Mouse (Mus musculus) kidney, adult 2 months (tissue): Measurements from ENCODE around the gene Atf6b. TPM values are rescaled to one million over a fixed set of nuclear protein-coding genes. Genes with fewer than 3 reads are reported as not detected.

Experiments used
- DNase-seq: peaks from one replicate; pipeline ENCODE4 v3.0.0; 2021
- H3K27ac ChIP-seq: fragments of 200-500 bp; 2 replicates; pipeline ENCODE4 v1.5.1; 2012; ENCODE audit warnings: low read depth, low read length, control low read depth, inconsistent platforms; ENCODE audit not compliant: insufficient read depth
- H3K27me3 ChIP-seq: fragments of 200-500 bp; replicated peaks from 2 replicates; pipeline ENCODE4 v1.6.1; 2012; ENCODE audit warnings: mild to moderate bottlenecking, moderate library complexity, low read length, inconsistent platforms; ENCODE audit not compliant: control insufficient read depth, insufficient read depth
- H3K36me3 ChIP-seq: fragments of 200-500 bp; 2 replicates; pipeline ENCODE4 v1.6.1; 2012; ENCODE audit warnings: mild to moderate bottlenecking, moderate library complexity, low read length, inconsistent platforms; ENCODE audit not compliant: control insufficient read depth, insufficient read depth
- H3K4me1 ChIP-seq: fragments of 200-500 bp; 2 replicates; pipeline ENCODE4 v1.6.1; 2011; ENCODE audit warnings: low read length; ENCODE audit not compliant: control insufficient read depth, insufficient read depth
- H3K4me3 ChIP-seq: fragments of 200-500 bp; 2 replicates; pipeline ENCODE4 v1.5.1; 2011; ENCODE audit warnings: mild to moderate bottlenecking, low read depth, low read length, control low read depth; ENCODE audit not compliant: insufficient read depth
- CTCF ChIP-seq: fragments of 200-500 bp; conservative IDR thresholded peaks from 2 replicates; pipeline ENCODE4 v1.5.1; 2011; ENCODE audit warnings: low read depth, mild to moderate bottlenecking, control low read depth, low read length, moderate library complexity, mixed read lengths; ENCODE audit not compliant: insufficient read depth, insufficient read length
- POLR2A ChIP-seq: fragments of 200-500 bp; IDR thresholded peaks from one replicate; pipeline ENCODE4 v1.6.1; 2011; ENCODE audit warnings: low read depth, low read length, control low read depth
- whole genome bisulfite sequencing: fragments of 180-500 bp; shearing (Covaris S2); methylation state at CpG from one replicate; pipeline ENCODE4 v1.1.7; 2018; 5-methylcytosine and 5-hydroxymethylcytosine counted together
- polyA plus RNA-seq: library from polyadenylated mRNA; depleted of rRNA; stranded (reverse); fragments of >200 nt; gene quantifications from 2 replicates; pipeline ENCODE4 v1.2.3, GENCODE M21; 2012

Atf6b gene
- polyA plus RNA-seq, 1 experiment = 52.5 TPM

DNA sequence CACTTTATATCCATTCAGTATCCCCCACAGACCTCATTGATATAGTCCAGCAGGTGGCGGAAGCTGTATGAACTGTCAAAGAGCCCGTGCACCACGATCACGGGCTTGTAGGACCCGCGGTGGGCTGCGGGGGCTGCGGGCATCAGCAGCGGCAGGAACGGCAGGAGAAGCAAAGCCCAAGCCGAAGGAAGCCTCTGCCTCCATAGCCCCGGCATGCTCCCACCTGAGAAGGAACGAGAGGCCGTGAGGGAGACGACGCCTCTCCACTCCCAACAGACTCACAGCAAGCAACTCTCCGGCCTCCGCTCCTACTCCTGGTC lies 20.2 kb upstream of the Atf6b start:
- under 1% methylated on average over 18 of the region's 18 CpGs for WGBS
- H3K4me3 ChIP-seq = peak overlapping the region; percentile 81
- peaks cover 15% of the 10 kb centered on the region for H3K4me1 ChIP-seq
- H3K36me3 ChIP-seq = peaks cover 6% of the 10 kb centered on the region
- no peak for TF ChIP-seq POLR2A
- peak; percentile 41; the same call in 1 of the 2 replicates for TF ChIP-seq CTCF
- peak; percentile 51 for DNase-seq
- H3K27me3 ChIP-seq = no peaks in the 10 kb centered on the region
- peak overlapping the region; percentile 79 for H3K27ac ChIP-seq

DNA sequence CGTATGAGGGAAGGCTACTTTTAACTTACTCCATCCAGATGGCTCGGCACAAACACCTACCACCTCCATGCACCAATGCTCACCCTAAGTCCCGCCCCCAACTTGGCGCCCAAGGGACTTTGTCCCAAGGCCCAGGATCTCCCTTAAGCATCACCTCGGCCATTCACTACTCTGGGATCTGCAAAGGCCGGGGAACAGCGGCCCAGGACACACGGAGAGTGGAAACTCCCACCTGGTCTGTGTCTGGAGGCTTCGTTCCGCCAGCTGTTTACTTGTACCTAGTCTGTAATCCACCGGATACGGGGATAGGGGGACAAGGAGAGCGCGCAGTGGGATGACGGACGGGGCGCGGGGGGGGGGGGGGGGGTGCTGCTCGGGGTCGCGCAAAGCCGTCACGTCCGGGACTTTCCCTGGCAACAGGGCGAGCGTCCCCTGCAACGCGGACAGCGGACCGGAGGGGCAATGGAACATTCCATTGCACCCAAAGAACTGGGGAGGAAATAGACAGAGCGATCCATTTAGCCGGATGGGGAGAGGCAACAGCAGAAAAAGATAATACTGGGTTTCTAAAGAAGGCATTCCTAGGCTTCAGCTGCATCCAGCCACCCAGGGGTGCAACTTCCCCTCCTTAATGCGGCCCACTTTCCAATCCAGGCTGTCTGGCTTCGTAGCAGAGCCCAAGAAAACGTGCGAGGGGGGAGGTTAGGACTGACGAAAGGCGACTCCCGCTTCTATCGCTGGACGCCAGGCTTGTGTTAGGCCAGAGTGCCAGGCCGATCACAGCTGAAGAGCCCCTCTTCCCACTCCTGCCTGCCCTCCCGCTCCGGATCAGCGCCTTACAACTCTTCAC lies 19.6 kb upstream of the Atf6b start:
- TF ChIP-seq CTCF = no peak
- TF ChIP-seq POLR2A = peak; percentile 72
- H3K27ac ChIP-seq = peak overlapping the region; percentile 99
- peaks cover 15% of the 10 kb centered on the region for H3K4me1 ChIP-seq
- peaks cover 6% of the 10 kb centered on the region for H3K36me3 ChIP-seq
- WGBS = 3% methylated on average over 41 of the region's 45 CpGs
- peak overlapping the region; percentile 81 for H3K4me3 ChIP-seq
- DNase-seq = peak; percentile 94
- no peaks in the 10 kb centered on the region for H3K27me3 ChIP-seq

DNA sequence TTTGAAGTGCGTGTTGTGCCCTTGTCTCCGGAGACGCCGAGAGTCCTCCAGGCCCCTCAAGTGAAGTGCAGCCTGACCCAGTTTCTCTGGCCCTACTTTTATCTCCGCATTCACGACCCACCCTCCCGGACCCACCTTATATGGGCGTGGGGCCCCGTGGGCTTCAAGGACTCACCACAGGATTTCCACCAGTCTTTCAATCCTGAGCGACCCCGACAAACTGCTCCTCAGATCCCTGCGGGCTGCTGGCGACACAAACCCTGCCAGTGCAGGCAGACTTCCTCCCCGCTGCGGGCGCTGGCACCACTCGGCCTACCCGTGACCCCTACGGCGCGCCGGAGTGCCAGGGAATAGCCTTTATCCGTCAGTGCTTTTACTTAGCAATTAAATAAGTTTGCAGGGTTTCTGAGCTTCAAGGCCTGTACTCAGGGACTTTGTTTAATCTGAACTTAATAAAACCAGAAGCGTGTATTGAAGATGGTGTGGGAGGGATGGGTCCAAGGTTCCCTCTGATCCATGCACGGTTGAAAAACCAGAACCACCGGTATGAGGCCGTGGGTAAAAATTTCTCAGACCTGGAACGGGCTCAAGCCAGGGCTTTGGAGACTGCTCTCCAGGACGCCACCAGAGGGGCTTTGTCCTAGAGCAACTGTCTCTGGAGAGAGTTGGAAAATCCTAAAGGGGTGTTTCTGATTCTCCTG lies 18.9 kb upstream of the Atf6b start, which contains the start of gene Ppt2:
Ppt2 (minus strand) TSS at position 568 of the 701 bp plus-strand sequence.
- H3K27me3 ChIP-seq = no peaks in the 10 kb centered on the region
- TF ChIP-seq CTCF = no peak
- no peak for TF ChIP-seq POLR2A
- peak within 1 kb of the TSS; percentile 81 for H3K4me3 ChIP-seq
- peaks cover 15% of the 10 kb centered on the region for H3K4me1 ChIP-seq
- DNase-seq = peak; percentile 88
- H3K36me3 ChIP-seq = peaks cover 2% of the 10 kb centered on the region; the same call in 1 of the 2 replicates
- H3K27ac ChIP-seq = peak within 1 kb of the TSS; percentile 99
- WGBS = 2% methylated on average over 29 of the region's 29 CpGs

DNA sequence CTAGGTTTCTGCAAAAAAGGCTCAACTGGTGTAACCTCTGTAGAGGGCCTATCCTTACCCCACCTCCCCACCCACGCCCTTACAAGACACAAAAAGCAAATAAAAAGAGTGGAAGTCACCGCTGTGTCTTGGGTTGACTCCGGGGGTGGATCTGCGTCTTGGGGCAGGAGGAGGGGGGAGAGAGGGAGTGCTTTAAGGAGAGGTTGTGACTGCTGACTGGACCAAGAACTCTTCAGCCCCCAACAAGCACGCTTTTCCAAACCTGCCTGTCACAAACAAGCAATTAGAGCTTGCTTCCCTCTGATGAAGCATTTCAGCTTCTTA lies 18.3 kb upstream of the Atf6b start:
- TF ChIP-seq POLR2A (no peak), CTCF (no peak)
- Histone ChIP-seq H3K27me3 (no peaks in the 10 kb centered on the region), H3K36me3 (peaks cover 2% of the 10 kb centered on the region; the same call in 1 of the 2 replicates), H3K27ac (peak overlapping the region; percentile 99), H3K4me3 (peak overlapping the region; percentile 81; the same call in 1 of the 2 replicates), H3K4me1 (peaks cover 15% of the 10 kb centered on the region)
- DNase-seq = no peak
- 32% methylated on average over 5 of the region's 5 CpGs for WGBS

DNA sequence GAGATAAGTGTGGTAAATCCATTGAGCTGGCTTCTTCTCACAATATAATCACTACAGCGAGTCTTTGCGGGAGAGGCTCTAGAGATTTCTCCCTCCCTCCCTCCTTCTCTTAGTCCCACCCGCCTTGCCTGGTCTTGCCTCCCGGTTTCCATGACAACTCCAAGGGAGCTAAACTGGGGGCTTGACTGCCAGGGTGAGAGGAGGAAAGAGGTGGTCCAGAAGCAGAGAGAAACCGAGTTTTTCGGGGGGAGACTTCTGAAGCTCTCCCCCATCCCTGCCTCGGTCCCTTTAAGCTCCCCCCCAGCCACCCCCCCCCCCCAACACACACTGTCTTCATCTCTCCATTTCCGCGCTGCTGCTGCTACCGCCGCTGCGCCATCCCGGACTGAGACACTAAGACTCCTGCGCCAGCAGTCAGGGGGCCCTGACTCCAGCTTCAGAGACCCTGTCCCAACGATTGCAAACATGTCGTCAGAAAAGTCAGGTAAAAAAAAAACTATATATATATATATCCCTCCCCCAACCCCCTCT lies 17.7 kb upstream of the Atf6b start, which contains the start of gene Prrt1:
Prrt1 (plus strand) TSS at position 313 of the 531 bp plus-strand sequence.
- peak within 1 kb of the TSS; percentile 99 for H3K27ac ChIP-seq
- H3K4me1 ChIP-seq = peaks cover 15% of the 10 kb centered on the region
- WGBS = 25% methylated on average over 16 of the region's 16 CpGs
- H3K36me3 ChIP-seq = peaks cover 2% of the 10 kb centered on the region; the same call in 1 of the 2 replicates
- TF ChIP-seq POLR2A (no peak), CTCF (no peak)
- no peaks in the 10 kb centered on the region for H3K27me3 ChIP-seq
- H3K4me3 ChIP-seq = peak within 1 kb of the TSS; percentile 81
- no peak for DNase-seq

DNA sequence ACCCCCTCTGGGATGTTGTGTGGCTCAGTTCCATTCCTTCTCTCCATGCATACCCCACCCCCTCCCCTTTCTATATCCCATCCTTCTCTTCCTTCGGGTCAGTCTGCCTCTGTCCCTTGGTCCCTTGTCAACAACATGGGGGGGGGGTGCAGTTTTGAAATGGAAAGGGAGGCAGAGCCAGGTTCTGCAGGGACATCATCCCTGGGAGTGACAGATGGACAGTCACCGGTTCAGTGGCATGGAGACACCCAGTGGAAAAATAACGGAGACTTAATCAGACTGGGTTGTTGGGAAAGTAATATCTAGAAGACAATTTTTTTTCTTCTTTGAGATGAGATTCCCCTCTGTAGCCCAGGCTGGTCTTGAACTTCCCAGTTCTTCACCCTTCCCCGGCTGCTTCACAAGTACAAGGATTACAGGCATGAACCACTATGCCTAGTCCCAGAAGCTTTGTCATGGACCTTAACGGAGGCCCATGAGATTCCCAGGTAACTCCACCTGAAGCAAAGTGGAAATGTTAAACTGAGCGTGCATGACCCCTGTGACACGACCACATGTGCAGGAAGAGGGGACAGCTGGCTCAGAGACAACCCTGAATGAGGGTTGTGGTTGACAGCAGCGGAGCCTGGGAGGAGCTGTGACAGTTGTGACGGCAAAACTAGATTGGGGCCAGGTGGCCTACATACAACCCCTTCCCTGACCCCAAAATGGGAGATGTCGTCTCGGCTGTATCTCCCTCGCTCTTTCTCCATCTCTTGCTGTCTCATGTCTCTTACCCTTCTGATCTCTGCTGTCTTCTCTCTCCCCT lies 16.9 kb upstream of the Atf6b start:
- Histone ChIP-seq H3K27me3 (no peaks in the 10 kb centered on the region), H3K4me1 (peaks cover 15% of the 10 kb centered on the region), H3K27ac (no peak overlapping the region), H3K36me3 (peaks cover 2% of the 10 kb centered on the region; the same call in 1 of the 2 replicates), H3K4me3 (peak overlapping the region; percentile 26)
- no peak for TF ChIP-seq CTCF
- TF ChIP-seq POLR2A = no peak
- DNase-seq = no peak
- 68% methylated on average over 12 of the region's 12 CpGs for WGBS
